Mouse (Mus musculus) olfactory bulb, adult 2 months (tissue): ENCODE results near the gene Tex36.

ENCODE experiments used
- CTCF ChIP-seq: fragments of 200-500 bp; IDR thresholded peaks from 2 replicates; pipeline ENCODE4 v1.5.1; 2012; ENCODE audit warnings: low read depth, mild to moderate bottlenecking, low read length, moderate library complexity; ENCODE audit not compliant: insufficient read depth
- POLR2A ChIP-seq: fragments of 200-500 bp; IDR thresholded peaks from 2 replicates; pipeline ENCODE4 v1.6.1; 2012; ENCODE audit warnings: mild to moderate bottlenecking, low read depth, low read length, moderate library complexity; ENCODE audit not compliant: insufficient read depth

DNA sequence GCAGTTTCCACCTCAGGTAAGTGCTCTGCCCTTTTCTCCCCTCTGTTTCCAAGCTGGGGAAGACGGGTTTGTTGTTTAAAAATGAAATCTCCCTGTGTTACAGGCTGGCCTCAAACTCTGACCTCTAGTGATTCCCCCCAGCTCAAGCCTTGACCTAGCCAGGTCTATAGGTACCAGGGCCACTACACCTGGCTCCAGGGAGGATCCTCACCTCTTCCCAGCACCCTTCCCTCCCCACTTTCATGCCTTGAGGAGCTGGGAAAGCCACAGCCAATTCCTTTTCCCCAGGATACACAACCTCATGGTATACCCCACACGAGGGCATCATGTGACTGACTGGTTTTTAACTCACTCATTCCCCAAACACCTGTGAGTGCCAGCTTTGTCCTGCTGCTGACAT, 57.0 kb downstream of the Tex36 start:
- TF ChIP-seq CTCF (no peak), POLR2A (no peak)
